Mouse (Mus musculus) kidney, postnatal 0 days (tissue): Measurements from ENCODE around the gene Tnpo1. TPM values are rescaled to one million over a fixed set of nuclear protein-coding genes. Genes with fewer than 3 reads are reported as not detected.
A peak's percentile ranks its signal among the peaks of the same experiment; 100 is the strongest.

ENCODE experiments used
- ATAC-seq: fragments of 200-750 bp; cut with Nextera tagmentation; replicated peaks from 2 replicates; pipeline ENCODE4 v1.8.0; 2017; ENCODE audit warnings: low read depth, moderate number of reproducible peaks, moderate TSS enrichment, moderate library complexity; ENCODE audit not compliant: low FRiP score
- DNase-seq: peaks from one replicate; pipeline ENCODE4 v3.0.0-alpha.2; 2016; ENCODE audit warnings: low spot score
- H3K27ac ChIP-seq: fragments of 300-500 bp; sonication (generic); 2 replicates; pipeline ENCODE4 v1.5.1; 2014; ENCODE audit warnings: mild to moderate bottlenecking
- H3K27me3 ChIP-seq: fragments of 300-500 bp; sonication (generic); 2 replicates; pipeline ENCODE4 v1.6.1; 2014; ENCODE audit warnings: low read length, mixed read lengths; ENCODE audit not compliant: insufficient read depth
- H3K36me3 ChIP-seq: fragments of 300-500 bp; sonication (generic); 2 replicates; pipeline ENCODE4 v1.6.1; 2014; ENCODE audit warnings: low read length, mixed read lengths; ENCODE audit not compliant: insufficient read depth
- H3K4me1 ChIP-seq: fragments of 300-500 bp; sonication (generic); replicated peaks from 2 replicates; pipeline ENCODE4 v1.6.1; 2014; ENCODE audit warnings: antibody characterized with exemption, low read length, mixed read lengths; ENCODE audit not compliant: insufficient read depth
- H3K4me2 ChIP-seq: fragments of 300-500 bp; sonication (generic); 2 replicates; pipeline ENCODE4 v1.6.1; 2014; ENCODE audit warnings: mild to moderate bottlenecking, low read length, moderate library complexity, mixed read lengths
- H3K4me3 ChIP-seq: fragments of 300-500 bp; sonication (generic); replicated peaks from 2 replicates; pipeline ENCODE4 v1.5.1; 2014; ENCODE audit warnings: low read depth, low read length
- H3K9ac ChIP-seq: fragments of 300-500 bp; sonication (generic); 2 replicates; pipeline ENCODE4 v1.6.1; 2014; ENCODE audit warnings: low read depth, low read length
- H3K9me3 ChIP-seq: fragments of 300-500 bp; sonication (generic); replicated peaks from 2 replicates; pipeline ENCODE4 v1.6.1; 2016; ENCODE audit warnings: low read length, inconsistent platforms, mixed read lengths
- CTCF ChIP-seq: IDR thresholded peaks from 2 replicates; pipeline ENCODE4 v1.5.1; 2016; ENCODE audit warnings: antibody characterized with exemption, low read depth, mild to moderate bottlenecking, moderate library complexity
- whole genome bisulfite sequencing: fragments of 180-500 bp; shearing (Covaris S2); extraction: QIAGEN DNeasy Blood & Tissue Kit; methylation state at CpG from one replicate; pipeline ENCODE4 v1.1.7; 2014; 5-methylcytosine and 5-hydroxymethylcytosine counted together
- polyA plus RNA-seq: library from polyadenylated mRNA; unstranded; fragments of >200 nt; fragmentation: Nextera tagmentation; extraction: Ambion mirVana; gene quantifications from 2 replicates; pipeline ENCODE4 v1.2.1, GENCODE M21; 2015

Gene Tnpo1
- polyA plus RNA-seq, 1 experiment from 2014 or later: 37.8 TPM

- H3K4me3 ChIP-seq: peak overlapping the region; percentile 86
- H3K4me2 ChIP-seq: peak overlapping the region; percentile 65
- 0 out of 2 replicates have a peak, but pooled peaks cover 4% of the 10 kb centered on the region for H3K36me3 ChIP-seq
- peak overlapping the region; percentile 89 for H3K9ac ChIP-seq
- H3K27me3 ChIP-seq: no peaks in the 10 kb centered on the region
- 0 out of 2 replicates have a peak, but pooled peaks cover 6% of the 10 kb centered on the region for H3K4me1 ChIP-seq
- TF ChIP-seq CTCF: peak; percentile 48; the same call in 1 of the 2 replicates
- peak overlapping the region; percentile 98 for H3K27ac ChIP-seq
- under 1% methylated on average over 32 of the region's 32 CpGs for WGBS
- peak; percentile 92 for DNase-seq
- peak; percentile 89 for ATAC-seq
- no peaks in the 10 kb centered on the region for H3K9me3 ChIP-seq
Measured at GRCm38 (mm10) chr13:98890871-98891219, 35.3 kb downstream of the Tnpo1 start.

- ATAC-seq: peak; percentile 78
- under 1% methylated on average over 63 of the region's 71 CpGs for WGBS
- TF ChIP-seq CTCF: no peak
Measured at GRCm38 (mm10) chr13:98890137-98890870, 35.9 kb downstream of the Tnpo1 start.

GRCm38 (mm10) chr13:98889211-98889610 lies 37.0 kb downstream of the Tnpo1 start:
- TF ChIP-seq CTCF: no peak
- 0 out of 2 replicates have a peak, but pooled peaks cover 6% of the 10 kb centered on the region for H3K4me1 ChIP-seq
- no peak overlapping the region for H3K4me3 ChIP-seq
- 61% methylated on average over 11 of the region's 12 CpGs for WGBS
- 0 out of 2 replicates have a peak, but pooled peaks cover 5% of the 10 kb centered on the region for H3K36me3 ChIP-seq
- H3K9me3 ChIP-seq: no peaks in the 10 kb centered on the region
- no peak overlapping the region for H3K9ac ChIP-seq
- ATAC-seq: peak; percentile 54; the same call in 1 of the 2 replicates
- H3K27ac ChIP-seq: no peak overlapping the region
- no peaks in the 10 kb centered on the region for H3K27me3 ChIP-seq
- DNase-seq: peak; percentile 59
- peak overlapping the region; percentile 13; the same call in 1 of the 2 replicates for H3K4me2 ChIP-seq

More at GRCm38 (mm10) chr13:98890137-98890870, 35.9 kb downstream of the Tnpo1 start:
- Histone ChIP-seq H3K9ac (peak overlapping the region; percentile 89), H3K27ac (peak overlapping the region; percentile 98), H3K4me2 (peak overlapping the region; percentile 65), H3K4me1 (0 out of 2 replicates have a peak, but pooled peaks cover 6% of the 10 kb centered on the region), H3K27me3 (no peaks in the 10 kb centered on the region), H3K9me3 (no peaks in the 10 kb centered on the region), H3K36me3 (0 out of 2 replicates have a peak, but pooled peaks cover 4% of the 10 kb centered on the region), H3K4me3 (peak overlapping the region; percentile 86)
- DNase-seq: peak; percentile 50

GRCm38 (mm10) chr13:98883774-98884173 lies 42.4 kb downstream of the Tnpo1 start:
- H3K36me3 ChIP-seq: peaks cover 44% of the 10 kb centered on the region
- H3K4me3 ChIP-seq: no peak overlapping the region
- DNase-seq (no peak), ATAC-seq (no peak)
- H3K27ac ChIP-seq: no peak overlapping the region
- H3K9me3 ChIP-seq: no peaks in the 10 kb centered on the region
- no peak overlapping the region for H3K9ac ChIP-seq
- no peak overlapping the region for H3K4me2 ChIP-seq
- TF ChIP-seq CTCF: no peak
- 81% methylated on average over 5 of the region's 5 CpGs for WGBS
- H3K4me1 ChIP-seq: no peaks in the 10 kb centered on the region
- no peaks in the 10 kb centered on the region for H3K27me3 ChIP-seq

GRCm38 (mm10) chr13:98881991-98882390 lies 44.2 kb downstream of the Tnpo1 start:
- no peaks in the 10 kb centered on the region for H3K4me1 ChIP-seq
- H3K9ac ChIP-seq: no peak overlapping the region
- WGBS: 53% methylated on average over 1 of the region's 1 CpGs
- no peak overlapping the region for H3K4me3 ChIP-seq
- H3K9me3 ChIP-seq: no peaks in the 10 kb centered on the region
- DNase-seq: no peak
- ATAC-seq: no peak
- peaks cover 48% of the 10 kb centered on the region for H3K36me3 ChIP-seq
- no peak for TF ChIP-seq CTCF
- H3K27me3 ChIP-seq: no peaks in the 10 kb centered on the region
- no peak overlapping the region for H3K4me2 ChIP-seq
- H3K27ac ChIP-seq: no peak overlapping the region

GRCm38 (mm10) chr13:98880336-98880735 lies 45.8 kb downstream of the Tnpo1 start:
- no peak for TF ChIP-seq CTCF
- Histone ChIP-seq H3K9ac (no peak overlapping the region), H3K27me3 (no peaks in the 10 kb centered on the region), H3K4me1 (no peaks in the 10 kb centered on the region), H3K36me3 (peaks cover 53% of the 10 kb centered on the region), H3K4me2 (no peak overlapping the region), H3K27ac (no peak overlapping the region), H3K4me3 (no peak overlapping the region), H3K9me3 (no peaks in the 10 kb centered on the region)
- DNase-seq (no peak), ATAC-seq (no peak)
- 39% methylated on average over 2 of the region's 2 CpGs for WGBS
